Mouse (Mus musculus) limb, embryonic 14.5 days (tissue): ENCODE data around the gene Gm28048. TPM values are rescaled to one million over a fixed set of nuclear protein-coding genes. Genes with fewer than 3 reads are reported as not detected.

ENCODE experiments used
- ATAC-seq: fragments of 200-750 bp; cut with Nextera tagmentation; 2 replicates; pipeline ENCODE4 v1.8.0; 2017; ENCODE audit warnings: low read depth, moderate number of reproducible peaks, moderate TSS enrichment; ENCODE audit not compliant: low FRiP score
- DNase-seq: peaks from one replicate; pipeline ENCODE4 v3.0.0-alpha.2; 2015; ENCODE audit warnings: low spot score
- H3K27ac ChIP-seq: fragments of 300-500 bp; sonication (generic); replicated peaks from 2 replicates; pipeline ENCODE4 v1.5.1; 2014; ENCODE audit warnings: low read depth, mild to moderate bottlenecking, low read length, moderate library complexity, mixed read lengths
- H3K27me3 ChIP-seq: fragments of 300-500 bp; sonication (generic); 2 replicates; pipeline ENCODE4 v1.6.1; 2014; ENCODE audit warnings: low read length, mixed read lengths; ENCODE audit not compliant: control insufficient read depth, insufficient read depth
- H3K36me3 ChIP-seq: fragments of 300-500 bp; sonication (generic); 2 replicates; pipeline ENCODE4 v1.6.1; 2014; ENCODE audit warnings: mild to moderate bottlenecking, low read length, moderate library complexity, mixed read lengths; ENCODE audit not compliant: control insufficient read depth, insufficient read depth
- H3K4me1 ChIP-seq: fragments of 300-500 bp; sonication (generic); 2 replicates; pipeline ENCODE4 v1.6.1; 2014; ENCODE audit warnings: antibody characterized with exemption, low read length, mixed read lengths; ENCODE audit not compliant: control insufficient read depth, insufficient read depth
- H3K4me2 ChIP-seq: fragments of 300-500 bp; sonication (generic); replicated peaks from 2 replicates; pipeline ENCODE4 v1.6.1; 2014; ENCODE audit warnings: low read depth, mild to moderate bottlenecking, low read length, moderate library complexity; ENCODE audit not compliant: severe bottlenecking
- H3K4me3 ChIP-seq: fragments of 300-500 bp; sonication (generic); replicated peaks from 2 replicates; pipeline ENCODE4 v1.5.1; 2014; ENCODE audit warnings: low read length
- H3K9ac ChIP-seq: fragments of 300-500 bp; sonication (generic); 2 replicates; pipeline ENCODE4 v1.6.1; 2014; ENCODE audit warnings: mild to moderate bottlenecking, low read depth, low read length, moderate library complexity; ENCODE audit not compliant: severe bottlenecking
- H3K9me3 ChIP-seq: fragments of 300-500 bp; sonication (generic); 2 replicates; pipeline ENCODE4 v1.6.1; 2016; ENCODE audit warnings: low read length; ENCODE audit not compliant: control insufficient read depth
- POLR2A ChIP-seq: fragments of 200-500 bp; IDR thresholded peaks from 2 replicates; pipeline ENCODE4 v1.8.0; 2012; ENCODE audit warnings: inconsistent platforms, mild to moderate bottlenecking, moderate library complexity, borderline replicate concordance; ENCODE audit not compliant: insufficient read depth, insufficient read length; ENCODE audit errors: extremely low read depth
- WGBS: fragments of 180-500 bp; shearing (Covaris S2); extraction: QIAGEN DNeasy Blood & Tissue Kit; methylation state at CpG from one replicate; pipeline ENCODE4 v1.1.7; 2014; 5-methylcytosine and 5-hydroxymethylcytosine counted together
- polyA plus RNA-seq, 2 experiments: library from polyadenylated mRNA; depleted of rRNA in 1 of 2; stranded (reverse) in 1 of 2; unstranded in 1 of 2; fragments of >200 nt; fragmentation: Nextera tagmentation in 1 of 2; extraction: Ambion mirVana in 1 of 2; gene quantifications; 2 replicates each; pipeline versions ENCODE4 v1.2.1 to v1.2.3; 2012 to 2014

The Gm28048 gene
- polyA plus RNA-seq, 2 experiments: 2.4 to 10.4 TPM

DNA sequence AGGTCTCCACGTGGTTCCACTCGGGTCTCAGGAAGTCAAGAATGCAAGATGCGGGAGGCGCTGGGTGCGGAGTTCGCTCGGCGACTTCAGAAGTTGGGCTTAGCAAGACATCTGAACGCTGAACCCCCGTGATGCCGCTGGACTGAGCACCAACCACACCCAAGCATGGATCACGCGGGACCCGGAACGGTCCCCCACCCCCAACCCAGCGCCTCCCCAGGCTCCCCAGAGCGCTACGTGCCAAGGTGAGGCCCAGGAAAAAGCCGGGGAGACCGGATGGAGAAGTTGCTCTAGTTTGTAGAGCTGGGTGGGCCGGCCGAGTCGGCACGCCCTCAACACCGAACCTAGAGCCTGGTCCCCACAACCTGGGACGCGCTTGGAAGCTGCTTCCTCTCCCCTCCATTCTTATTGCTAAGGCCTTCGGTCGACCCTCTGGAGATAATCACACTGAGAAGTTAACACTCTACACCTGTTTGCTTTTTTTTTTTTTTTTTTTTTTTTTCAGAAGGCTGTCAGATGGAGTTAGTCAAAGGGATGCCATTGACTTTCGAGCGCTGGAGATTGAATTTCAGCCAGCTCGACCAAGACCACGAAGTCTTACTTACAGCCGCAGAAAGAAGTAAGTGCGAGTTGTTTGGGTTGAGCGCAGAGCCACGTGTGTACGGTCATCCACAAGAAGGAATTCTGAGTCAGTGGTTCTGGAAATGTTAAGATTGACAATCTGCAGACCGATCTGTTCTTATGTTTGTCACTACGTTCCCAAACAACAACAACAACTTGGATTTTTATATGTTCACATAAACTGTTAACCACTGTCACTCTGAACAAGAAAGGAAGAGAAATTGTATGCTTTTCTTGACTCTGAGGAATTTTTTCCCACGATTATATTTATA lies 121.3 kb downstream of the Gm28048 start, which contains the start of gene B3gnt2:
B3gnt2 (minus strand) TSS at position 627 of the 893 bp plus-strand sequence.
- H3K9me3 ChIP-seq: no peaks in the 10 kb centered on the region
- H3K9ac ChIP-seq: peak within 1 kb of the TSS; percentile 72
- peaks cover 15% of the 10 kb centered on the region for H3K4me1 ChIP-seq
- H3K27ac ChIP-seq: peak within 1 kb of the TSS; percentile 48; the same call in 1 of the 2 replicates
- H3K27me3 ChIP-seq: peaks cover 34% of the 10 kb centered on the region
- no peak for TF ChIP-seq POLR2A
- DNase-seq (peak; percentile 40), ATAC-seq (no peak)
- WGBS: 5% methylated on average over 41 of the region's 41 CpGs
- H3K4me2 ChIP-seq: peak within 1 kb of the TSS; percentile 95
- H3K36me3 ChIP-seq: no peaks in the 10 kb centered on the region
- peak within 1 kb of the TSS; percentile 75 for H3K4me3 ChIP-seq

DNA sequence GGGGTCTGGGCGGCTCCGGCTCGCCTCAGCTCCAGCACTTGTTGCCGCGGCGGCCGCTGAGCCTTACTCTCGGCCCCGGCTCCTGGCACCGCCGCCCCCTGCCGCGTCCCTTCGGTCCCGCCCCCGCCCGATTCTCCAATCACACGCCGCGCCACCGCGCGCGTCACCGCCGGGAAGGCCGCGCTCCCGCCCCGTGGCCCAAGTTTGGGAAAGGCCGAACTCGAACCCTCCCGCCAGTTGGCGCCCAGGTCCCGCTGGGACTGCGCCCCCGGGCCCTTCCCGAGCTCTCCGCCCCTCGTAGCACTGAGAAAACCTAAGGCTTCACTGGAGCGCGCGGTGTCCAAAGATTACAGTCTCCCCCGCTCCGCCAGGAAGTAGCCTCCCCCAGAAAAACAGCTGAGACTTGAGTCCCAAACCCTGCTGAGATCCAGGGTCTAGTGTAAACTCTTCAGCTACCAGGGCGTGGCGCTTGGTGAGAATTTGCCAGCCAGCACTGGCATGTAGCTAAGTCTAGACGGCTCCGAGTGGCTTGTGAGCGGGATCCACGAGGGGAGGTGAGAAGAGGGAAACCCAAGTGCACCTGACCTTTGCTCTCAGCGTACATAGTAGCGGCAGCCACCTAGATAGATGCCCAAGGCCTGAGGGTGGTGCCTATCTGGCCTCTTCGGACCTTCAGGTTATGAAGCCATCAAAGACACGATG lies 122.1 kb downstream of the Gm28048 start:
- peaks cover 34% of the 10 kb centered on the region for H3K27me3 ChIP-seq
- H3K4me2 ChIP-seq: peak overlapping the region; percentile 95
- H3K4me3 ChIP-seq: peak overlapping the region; percentile 75
- H3K4me1 ChIP-seq: peaks cover 15% of the 10 kb centered on the region
- ATAC-seq (peak; percentile 93), DNase-seq (peak; percentile 79)
- 0 out of 2 replicates have a peak, but pooled peaks have one; percentile 62 for TF ChIP-seq POLR2A
- H3K36me3 ChIP-seq: no peaks in the 10 kb centered on the region
- H3K9ac ChIP-seq: peak overlapping the region; percentile 72
- WGBS: 1% methylated on average over 41 of the region's 55 CpGs
- no peaks in the 10 kb centered on the region for H3K9me3 ChIP-seq
- peak overlapping the region; percentile 48; the same call in 1 of the 2 replicates for H3K27ac ChIP-seq

DNA sequence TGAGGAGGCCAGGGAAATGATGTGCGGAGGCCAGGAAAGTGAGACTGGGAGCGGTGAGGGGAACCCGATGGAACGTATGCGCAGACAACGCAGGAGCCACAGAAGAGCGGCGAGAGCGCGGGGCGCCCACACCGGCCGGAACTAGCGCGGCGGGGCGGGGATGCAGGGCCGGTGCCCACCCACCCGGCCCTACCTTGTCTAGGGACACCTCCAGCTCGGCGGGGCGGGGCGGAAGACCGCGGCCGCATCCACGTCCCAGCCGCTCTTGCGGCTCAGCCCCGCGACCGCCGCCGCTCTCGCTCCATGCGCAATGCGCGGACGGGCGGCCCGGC lies 122.6 kb downstream of the Gm28048 start:
- Histone ChIP-seq H3K9ac (peak overlapping the region; percentile 72), H3K9me3 (no peaks in the 10 kb centered on the region), H3K36me3 (no peaks in the 10 kb centered on the region), H3K4me2 (peak overlapping the region; percentile 95), H3K27me3 (peaks cover 34% of the 10 kb centered on the region), H3K4me3 (peak overlapping the region; percentile 75), H3K4me1 (peaks cover 15% of the 10 kb centered on the region), H3K27ac (0 out of 2 replicates have a peak overlapping the region, but pooled peaks have one; percentile 26)
- no peak for TF ChIP-seq POLR2A
- ATAC-seq: peak; percentile 68
- DNase-seq: no peak
- 1% methylated on average over 13 of the region's 41 CpGs for WGBS

DNA sequence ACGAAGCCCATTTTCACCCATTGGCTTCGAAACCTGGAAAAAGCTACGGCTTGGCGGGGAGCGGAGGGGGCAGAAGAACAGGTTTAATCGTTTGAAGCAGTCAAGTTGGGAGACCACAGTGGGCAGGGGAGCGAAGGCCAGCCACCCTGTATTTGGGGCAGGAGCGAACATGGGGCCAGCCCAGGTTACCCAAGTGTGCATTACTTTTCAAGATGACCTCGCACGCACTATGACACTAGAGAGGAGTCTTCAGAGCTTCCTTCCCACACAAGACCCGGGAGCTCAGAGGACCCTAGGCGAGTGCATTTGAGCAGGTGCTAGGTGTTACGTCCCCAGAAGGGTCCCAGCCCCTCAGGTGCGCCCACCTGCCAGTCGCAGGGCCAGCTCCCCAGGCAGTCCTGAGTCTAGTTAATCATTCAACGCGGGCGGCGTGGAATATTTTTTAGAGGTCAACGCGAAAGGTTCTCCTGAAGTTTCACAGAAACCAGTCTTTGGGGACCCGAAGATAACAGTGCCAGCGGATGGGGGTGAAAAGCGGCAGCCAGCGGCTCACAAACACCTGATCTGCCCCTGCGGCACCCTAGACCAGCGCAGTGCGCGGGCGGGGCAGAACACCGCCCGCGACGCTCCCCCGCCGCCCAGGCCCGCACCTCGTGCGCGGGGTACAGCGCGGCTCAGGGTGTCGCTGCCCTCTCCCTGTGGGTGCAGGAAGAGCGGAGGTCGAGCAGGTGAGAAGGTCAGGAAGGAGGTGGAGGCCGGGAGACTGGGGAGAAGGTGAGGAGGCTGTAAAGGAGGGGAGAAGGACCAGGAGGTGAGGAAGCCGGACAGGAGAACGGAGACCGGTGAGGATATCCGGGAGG lies 123.2 kb downstream of the Gm28048 start:
- ATAC-seq (no peak), DNase-seq (no peak)
- no peak for TF ChIP-seq POLR2A
- Histone ChIP-seq H3K9me3 (no peaks in the 10 kb centered on the region), H3K4me1 (peaks cover 15% of the 10 kb centered on the region), H3K36me3 (no peaks in the 10 kb centered on the region), H3K9ac (peak overlapping the region; percentile 72), H3K27me3 (peaks cover 34% of the 10 kb centered on the region), H3K4me2 (peak overlapping the region; percentile 95), H3K27ac (no peak overlapping the region), H3K4me3 (peak overlapping the region; percentile 75)
- WGBS: 3% methylated on average over 50 of the region's 50 CpGs
